Mouse (Mus musculus) lung, postnatal 36 days (tissue): Measurements from ENCODE around the gene Chd9.
"Not testable (repeated sequence)": the region's sequence is repeated elsewhere in the genome, so short reads cannot be mapped to it uniquely, and the experiment has no call there.

Source experiments
- DNase-seq: peaks from one replicate; pipeline ENCODE4 v3.0.0; 2022; ENCODE audit warnings: mixed read lengths

Gene Chd9

DNA sequence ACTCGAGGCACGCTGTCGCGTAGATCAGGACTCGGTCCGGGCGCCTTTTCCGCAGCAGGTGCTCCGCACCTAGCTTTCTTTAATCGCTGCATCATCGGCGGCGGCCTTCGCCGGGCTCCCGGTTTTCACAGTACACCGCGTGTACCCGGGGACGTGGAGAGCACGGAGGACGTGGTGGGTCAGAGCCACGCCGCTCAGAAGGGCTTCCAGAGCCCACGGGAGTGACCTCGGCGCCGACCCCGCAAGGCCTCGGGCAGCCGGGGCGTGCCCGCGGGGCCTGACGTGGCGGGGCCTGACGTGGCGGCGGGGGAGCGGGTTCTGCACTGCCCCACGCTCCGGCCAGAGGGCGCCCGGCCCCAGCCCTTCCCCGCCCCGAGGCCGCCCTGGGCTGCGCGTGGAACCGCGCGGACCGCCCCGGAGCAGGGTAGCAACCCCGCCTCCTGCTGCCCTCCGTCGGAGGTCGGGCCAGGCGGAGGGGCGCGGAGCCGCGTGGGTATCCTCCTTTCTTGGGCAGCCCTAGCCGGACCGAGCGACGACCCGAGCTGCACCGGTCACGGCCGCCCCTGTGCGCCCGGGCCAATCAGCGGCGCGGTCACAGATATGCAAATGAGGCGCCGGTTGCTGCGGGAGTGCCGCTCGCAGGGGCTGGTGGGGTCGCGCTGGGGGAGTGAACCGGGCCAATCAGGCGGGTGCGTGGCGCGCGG, 79.8 kb downstream of the Chd9 start:
- DNase-seq: peak; percentile 97

DNA sequence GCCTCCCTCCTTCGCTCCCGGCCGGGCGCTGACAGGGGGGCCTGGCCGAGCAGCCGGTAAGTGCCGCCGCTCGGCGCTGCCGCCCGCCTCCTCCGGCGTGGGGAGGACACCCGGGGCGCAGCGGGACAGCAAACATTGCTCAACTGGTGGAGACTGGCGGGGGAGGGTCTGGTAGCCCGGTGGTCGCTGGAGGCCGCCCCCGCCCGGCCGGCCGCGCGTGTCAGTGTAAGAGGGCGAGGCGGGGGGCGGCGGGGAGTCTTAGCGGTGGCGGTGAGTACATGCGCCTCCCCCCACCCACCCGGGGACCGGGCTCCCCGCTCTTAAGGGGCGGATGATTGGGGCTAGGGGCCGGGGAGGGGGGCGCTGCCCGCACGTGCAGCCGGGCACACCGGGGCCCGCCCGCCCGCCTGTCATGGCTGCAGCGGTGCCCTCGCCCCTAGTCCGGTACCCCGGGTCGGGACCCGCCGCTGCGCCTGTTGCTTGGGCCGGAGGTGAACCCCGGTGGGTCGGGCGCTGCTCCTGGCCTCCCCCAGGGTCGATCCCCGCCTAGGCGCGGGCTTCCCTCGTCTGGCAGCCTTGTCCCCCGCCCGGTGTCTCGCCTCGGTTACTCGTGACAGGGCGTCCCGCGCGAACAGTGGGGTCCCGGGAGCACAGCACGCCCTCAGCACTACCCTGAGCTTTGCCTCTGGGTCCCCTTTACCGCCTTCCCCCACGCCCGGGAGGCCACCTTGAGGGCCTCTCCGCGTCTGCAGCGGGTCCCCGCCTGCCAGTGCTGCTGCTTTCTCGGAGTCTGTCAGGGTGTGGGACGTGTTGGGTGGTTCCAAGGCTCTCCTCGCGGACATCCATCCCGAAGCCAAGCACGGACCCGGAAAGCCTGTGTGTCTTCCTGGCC, 80.7 kb downstream of the Chd9 start:
- DNase-seq: peak; percentile 76

DNA sequence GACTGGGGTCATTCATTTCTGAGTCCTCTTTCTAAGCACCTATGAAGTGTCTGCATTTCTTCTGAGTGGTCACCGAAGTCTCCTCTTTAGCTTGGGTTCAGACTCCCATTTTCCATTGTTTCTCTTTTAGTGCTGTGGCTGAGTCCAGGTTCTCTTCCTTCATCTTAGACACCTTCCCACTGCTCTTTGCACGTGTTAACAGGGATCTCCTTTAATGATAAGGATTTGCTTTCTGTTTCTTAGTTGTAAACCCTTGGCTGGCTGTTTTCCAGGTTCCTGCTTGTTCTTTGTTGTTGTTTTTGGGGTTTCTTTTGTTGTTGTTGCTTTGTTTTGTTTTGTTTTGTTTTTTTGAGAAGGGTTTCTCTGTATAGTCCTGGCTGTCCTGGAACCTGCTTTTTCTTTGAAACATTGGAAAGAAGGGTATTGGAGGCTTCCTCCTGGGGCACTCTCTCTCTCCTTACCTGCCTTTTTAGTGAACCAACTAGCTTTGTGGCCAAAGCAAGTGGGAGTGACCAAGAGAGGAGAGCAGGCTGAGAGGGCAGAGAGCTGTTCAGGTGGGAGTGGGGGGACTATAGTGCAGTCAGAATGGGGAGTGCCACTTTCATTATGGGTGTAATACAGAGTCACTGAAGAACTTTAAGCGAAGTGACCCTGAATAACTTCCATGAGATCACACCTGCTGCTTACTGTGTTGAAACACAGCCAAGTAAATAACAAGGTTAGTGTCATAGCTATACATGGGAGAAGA, 95.2 kb downstream of the Chd9 start:
- DNase-seq: no peak

DNA sequence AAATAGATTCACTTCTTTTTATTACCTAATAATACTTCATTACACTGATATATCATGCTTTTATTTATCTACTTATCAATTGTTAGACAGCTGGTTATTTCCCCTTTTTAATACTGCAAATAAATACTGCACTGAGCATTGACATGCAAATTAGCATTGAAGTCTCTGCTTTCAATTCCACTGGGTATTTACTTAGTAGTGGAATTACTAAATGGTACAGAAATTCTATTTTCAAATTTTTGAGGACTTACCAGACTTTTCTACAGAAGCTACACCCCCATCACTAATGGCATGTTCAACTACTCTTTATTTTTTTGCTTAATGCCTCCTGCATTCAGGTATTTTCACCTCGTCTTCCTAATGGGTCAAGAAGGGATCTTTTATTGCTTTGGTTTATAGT, 100.3 kb downstream of the Chd9 start:
- no peak for DNase-seq

DNA sequence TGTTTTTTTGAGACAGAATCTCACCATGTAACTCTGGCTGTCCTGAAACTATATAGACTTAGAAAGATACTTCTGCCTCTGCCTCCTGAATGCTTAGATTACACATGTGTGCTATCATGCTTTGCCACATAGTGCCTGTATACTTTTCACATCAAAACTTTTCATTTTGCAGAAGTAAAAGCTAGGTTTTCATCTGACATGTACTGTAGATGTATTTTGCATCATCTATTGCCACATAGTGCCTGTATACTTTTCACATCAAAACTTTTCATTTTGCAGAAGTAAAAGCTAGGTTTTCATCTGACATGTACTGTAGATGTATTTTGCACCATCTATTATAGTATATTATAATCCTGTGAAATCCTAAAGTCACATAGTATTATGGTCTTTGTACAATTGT, 102.0 kb downstream of the Chd9 start:
- not testable (repeated sequence) for DNase-seq

DNA sequence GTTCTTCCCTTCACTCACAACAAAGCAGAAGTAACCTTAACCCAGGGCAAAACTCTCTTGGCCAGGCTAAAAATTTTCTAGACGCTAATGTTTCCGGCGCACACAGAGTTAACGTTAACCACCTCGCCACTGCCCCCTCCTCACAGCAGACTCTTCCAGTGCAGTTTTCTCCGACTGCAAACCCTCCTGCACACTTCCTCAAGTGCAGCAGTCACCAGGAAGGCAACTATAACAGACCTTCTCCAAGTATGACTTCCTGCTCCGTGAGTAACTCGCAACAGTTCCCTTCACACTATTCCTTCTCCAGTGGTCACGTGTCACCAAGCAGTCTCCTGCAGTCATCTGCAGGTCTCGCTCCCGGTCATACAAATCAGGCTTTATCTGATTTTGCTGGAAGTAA, 104.8 kb downstream of the Chd9 start:
- no peak for DNase-seq

DNA sequence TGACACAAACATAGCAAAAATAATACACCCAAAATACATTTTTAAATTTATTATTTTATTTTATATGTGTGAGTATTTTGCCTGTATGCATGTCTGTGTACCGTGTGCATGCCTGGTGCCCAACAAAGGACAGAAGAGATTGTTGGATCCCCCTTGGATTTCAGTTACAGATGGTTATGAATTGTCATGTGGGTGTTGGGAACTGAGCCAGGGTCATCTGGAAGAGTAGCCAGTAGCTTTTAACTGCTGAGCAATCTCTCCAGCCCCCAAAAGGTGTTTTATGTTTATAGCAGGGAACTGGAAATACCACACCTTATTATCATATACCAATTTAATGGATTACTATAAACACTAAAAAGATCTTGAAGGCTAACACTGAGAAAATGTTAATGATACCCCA, 106.6 kb downstream of the Chd9 start:
- no peak for DNase-seq

DNA sequence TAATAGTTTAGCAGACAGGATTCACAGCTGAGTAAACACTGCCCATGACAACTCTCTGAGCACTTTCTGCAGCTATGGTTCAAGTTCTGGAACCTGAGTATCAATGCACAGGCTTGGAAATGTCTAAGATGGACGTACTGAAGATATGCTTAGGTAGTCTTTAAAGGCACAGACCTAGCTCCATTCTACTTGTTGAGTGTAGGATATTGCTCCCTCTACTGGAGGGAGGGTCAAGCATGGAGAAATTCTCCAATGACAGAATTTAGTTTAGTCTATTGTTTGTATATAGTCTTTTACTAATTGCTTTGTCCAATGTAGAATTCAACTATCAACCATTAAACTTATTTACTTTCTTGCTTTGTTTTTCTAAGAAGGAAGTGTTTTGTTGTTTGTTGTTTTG, 108.7 kb downstream of the Chd9 start:
- peak; percentile 73 for DNase-seq

DNA sequence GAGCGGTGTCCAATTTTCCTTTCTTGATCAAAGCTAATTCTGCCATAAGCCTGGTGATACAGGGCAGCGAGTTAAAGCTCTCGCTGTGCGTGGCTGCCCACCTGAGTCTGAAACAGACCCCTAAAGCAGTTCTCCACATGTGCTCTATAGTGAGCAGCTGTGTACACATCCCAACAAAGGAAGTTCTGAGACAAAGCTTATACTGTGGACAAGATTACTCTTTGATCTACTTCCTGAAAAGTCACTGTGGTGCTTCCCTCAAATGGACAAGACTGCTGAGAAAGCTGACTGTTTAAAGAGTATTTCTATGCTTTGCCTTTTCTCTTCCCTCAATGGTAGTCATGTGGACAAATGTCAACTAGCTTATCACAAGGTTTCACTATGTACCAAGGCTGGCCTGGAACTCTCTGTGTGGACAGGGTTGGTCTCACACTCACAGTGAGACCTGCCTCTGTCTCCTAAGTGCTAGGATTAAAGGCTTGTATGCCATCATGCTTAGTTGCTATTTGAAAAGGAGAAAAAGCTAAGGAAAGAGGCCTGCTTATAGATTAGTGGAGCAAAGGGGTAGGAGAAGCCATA, 110.3 kb downstream of the Chd9 start:
- no peak for DNase-seq

DNA sequence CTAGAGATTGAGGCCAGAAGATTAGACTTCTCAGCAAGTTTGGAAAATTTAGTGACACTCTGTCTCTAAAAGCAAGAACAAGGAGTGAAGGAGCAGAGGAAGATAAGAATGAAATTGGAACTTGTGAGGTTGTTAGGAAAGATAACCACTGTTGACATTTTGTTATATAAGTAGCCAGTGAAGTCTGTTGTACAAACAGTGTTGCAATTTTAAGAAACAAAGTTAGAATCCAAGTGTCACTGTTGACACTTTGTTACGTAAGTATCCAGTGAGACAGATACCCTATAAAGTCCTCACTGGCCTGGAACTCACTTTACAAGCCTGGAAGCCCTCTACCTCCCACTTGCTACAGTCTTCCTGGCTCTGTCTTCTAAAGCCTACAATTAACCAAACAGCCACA, 111.7 kb downstream of the Chd9 start:
- no peak for DNase-seq

DNA sequence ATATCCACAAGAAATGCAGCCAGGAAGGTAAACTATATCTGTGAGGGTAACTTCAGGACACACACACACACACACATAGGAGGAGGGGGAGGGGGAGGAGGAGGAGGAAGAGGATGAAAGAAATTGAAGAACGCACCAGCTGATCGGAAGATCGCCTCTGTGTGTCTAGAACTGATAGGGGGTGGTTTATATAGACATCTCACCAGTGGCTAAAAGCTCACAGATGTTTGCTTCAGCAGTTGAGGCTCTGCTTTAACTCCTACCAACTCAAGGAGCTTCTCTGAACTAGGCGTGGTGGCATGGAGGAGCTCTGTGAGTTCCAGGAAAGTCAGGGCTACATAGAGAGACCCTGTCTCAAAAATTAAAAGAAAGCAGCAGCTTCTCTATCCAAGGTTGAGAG, 115.6 kb downstream of the Chd9 start:
- DNase-seq: no peak

DNA sequence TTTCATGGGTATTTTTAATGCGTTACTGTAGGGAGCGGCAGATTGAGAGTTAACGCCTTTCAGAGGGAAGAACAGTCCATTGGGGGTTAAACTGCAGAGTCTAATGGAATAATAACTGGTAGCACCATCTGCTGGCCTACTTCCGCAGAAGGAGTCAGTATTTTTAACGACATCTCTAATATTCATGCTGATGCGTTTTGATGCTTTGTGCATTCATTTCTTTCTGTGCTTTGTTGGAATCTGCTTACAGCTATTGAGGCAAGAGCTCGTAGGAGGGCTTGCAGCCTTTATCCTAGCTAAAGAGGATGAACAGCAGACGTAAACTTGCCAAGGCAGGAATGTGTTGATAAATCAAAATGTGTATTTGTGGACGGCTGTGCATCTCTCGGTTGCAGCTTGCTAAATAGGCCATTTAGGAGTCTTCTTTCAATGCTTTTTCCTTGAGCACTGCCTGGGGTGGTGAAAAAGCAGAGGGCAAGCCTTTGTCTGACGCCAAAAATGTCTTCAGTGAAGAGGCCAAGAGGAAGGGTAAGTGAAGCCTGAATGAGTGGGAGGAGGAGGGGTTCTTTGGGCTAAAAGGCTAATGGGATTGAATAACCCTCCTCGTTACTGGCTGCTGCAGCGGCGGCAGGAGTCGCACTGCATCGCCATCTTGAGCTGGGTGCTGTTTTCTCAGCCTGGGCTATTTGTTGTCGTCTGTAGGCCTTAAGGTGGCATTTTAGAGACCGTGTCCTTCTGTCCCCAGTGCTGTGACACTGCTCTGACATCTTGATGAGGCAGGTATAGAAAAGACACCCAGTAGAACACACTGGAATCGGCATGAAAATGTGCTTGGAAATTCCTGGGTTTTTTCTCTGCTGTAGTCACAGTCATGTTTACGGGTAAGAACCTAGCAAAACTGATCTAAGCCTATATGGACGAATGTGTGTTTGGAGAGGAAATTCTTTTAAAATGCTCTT, 126.9 kb downstream of the Chd9 start:
- peak; percentile 86 for DNase-seq

DNA sequence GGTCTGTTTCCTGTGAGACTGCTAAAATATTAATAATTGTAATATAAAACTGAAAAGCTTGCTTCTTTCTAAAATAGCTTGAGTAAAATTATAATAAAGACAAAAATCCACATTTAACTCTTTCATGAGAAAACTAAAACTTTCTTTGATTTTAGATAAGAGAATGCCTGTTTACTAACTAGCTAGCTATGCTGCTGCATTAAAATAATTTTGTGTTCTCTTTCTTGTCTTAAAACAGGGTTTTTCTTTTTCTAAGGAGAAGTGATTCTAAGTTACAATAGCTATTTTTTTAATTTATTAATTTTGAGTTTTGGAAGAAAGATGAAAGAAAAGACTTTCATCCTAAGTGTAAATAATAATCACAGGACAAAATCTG, 127.6 kb downstream of the Chd9 start:
- DNase-seq: no peak

DNA sequence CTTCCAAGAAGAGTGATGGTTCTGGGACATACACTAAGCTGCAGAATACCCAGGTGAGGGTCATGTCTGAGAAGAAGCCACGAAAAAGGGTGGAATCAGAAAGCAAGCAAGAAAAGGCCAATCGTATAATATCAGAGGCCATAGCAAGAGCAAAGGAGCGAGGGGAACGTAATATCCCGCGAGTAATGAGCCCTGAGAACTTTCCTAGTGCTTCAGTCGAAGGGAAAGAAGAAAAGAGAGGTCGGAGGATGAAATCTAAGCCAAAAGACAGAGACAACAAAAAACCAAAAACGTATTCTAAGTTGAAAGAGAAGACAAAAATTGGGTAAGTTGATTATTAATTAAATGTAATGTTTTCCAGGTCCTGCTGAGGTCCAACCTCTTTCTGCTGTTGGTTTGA, 128.2 kb downstream of the Chd9 start:
- no peak for DNase-seq

DNA sequence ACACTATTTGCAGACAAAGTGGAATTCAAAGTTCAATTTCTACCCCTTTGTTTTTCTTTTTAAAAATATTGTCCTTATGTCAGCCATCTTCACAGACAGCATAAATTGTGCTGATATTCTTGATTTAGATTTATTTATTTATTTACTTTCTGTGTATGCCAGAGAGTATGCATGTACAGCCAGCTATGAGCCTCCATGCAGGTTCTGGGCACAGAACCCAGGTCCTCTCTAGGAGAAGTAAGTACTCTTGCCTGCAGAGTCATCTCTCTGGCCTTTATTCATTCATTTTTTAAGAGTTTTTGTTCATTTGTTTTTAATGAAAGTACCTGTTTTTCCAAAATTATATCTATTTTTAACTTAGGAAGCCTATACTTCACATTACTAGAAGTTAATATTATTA, 129.6 kb downstream of the Chd9 start:
- DNase-seq: no peak

DNA sequence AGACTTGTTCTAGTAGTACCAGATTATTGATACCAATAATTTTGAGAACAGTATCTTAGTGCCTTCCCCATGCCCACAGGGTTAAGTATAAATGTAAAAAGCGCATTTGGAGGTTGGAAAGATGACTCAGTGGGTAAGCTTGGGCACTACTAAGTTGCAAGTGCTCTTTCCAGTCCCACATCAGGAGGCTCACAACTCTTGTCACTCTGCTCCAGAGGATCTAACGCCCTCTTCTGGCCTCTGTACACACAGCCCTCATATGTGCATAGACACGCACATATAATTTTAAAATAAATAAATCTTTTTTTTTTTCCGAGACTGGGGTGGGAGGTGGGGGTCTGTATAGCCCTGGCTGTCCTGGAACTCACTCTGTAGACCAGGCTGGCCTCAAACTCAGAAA, 131.6 kb downstream of the Chd9 start:
- DNase-seq: no peak

DNA sequence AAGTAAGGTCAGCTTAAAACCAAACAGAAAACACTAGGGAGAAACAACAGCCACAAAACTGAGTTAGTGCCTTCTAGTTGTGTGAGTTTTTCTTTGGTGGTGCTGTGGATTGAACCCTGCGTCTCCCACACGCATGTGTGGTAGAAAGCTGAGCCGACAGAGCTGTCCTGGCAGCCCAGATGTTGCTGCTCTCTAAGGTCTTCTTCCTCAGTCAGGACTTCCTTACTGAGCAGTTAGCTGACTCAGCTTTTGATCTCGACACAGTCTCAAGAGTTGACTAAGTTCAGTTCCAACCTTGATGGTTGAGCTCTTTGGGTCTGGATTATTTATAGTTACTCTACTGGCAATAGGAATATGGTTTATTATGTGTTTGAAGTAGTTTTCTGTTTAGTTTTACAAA, 133.5 kb downstream of the Chd9 start:
- no peak for DNase-seq

DNA sequence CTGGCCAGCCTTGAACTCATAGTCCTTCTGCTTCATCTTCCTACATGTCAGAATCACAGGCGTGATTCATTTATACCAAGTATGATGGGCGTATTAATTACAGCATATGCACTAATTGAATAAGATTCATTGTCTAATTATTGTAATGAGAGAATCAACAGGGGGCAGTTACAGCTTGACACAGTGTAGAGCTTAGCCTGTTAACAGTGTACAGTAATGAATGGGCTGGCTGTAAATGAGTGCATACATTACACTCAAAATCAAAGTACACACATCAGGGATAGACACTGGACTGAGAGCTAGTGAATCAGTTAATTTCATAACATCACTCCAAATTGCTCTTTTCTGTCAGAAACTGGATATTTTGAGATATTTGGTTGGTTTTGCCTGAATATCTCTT, 135.9 kb downstream of the Chd9 start:
- DNase-seq: no peak

DNA sequence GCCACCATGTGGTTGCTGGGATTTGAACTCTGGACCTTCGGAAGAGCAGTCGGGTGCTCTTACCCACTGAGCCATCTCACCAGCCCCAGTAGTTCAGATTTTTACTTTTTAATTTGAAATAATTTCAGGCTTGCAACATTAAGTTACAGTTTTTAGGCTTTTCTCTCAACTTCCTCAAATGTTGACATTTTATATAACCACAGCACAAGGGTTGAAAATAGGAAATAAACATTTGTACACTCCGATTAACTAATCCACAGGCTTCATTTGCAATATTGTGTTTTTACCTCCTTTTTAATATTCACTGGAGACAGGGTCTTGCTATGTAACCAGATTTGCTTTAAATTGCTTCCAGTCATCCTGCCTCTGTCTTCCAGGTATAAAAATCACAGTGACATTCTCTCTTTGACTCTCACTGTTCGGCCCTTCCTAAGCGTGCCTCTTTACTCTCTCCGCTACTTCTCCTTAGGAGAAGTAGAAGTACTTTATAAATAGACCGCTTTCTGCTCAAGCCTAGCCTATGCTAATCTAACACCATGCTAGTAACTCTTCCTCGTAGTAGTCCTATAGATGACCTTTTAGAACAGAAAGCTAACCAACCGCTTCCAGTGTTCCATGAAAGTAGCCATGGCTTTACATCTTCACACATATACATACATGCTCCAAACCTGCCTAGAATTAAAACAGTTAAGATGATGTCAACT, 137.5 kb downstream of the Chd9 start:
- DNase-seq: no peak

DNA sequence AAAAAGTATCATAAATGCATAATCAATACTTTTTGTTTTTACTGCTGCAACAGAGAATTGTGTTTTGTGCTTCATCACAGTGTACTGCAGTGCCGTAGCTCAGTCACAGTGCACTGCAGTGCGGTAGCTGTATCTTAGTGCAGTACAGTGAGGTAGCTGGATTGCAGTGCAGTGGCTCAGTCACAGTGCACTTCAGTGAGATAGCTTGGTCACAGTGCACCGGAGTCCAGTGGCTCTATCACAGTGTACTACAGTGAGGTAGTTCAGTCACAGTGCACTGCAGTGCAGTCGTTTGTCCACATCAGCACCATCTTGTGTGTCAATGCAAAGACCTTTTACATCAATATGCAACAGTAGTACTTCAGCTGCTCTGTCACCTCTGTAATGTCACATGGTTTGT, 140.2 kb downstream of the Chd9 start:
- DNase-seq: no peak

DNA sequence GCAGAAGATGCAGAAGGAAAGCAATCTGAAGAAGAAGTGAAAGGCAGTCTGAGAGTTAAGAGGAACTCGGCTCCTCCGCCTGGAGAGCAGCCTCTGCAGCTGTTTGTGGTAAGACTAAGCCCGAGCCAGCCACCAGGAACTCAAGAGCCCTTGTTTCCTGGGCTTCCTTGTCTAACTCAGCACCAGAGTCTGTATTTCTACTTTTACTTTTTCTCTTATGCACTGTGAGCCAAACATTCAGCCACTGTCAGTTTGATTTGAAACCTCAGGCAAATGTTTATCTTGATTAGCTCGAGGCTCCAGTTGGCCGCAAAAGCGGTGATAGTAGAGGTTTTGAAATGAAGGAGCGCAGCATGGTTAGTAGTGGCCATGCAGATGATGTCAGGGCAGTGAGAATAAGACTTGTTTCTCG, 148.8 kb downstream of the Chd9 start:
- DNase-seq: peak; percentile 52

DNA sequence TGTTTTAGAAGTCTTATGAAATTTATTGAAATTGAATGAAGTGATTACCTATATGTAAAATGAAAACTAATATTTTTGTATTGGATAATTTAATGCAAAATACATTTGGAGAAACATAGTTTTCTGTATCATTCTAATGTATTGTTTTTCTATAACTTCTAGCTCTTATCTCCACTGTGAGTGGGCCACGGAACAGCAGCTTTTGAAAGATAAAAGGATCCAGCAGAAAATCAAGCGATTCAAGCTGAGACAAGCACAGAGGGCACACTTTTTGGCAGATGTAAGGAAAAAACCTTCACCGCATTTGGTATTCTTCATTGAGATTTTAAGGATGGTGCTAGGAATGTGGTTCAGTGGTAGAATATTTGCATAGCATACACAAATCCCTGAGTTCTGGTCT, 150.6 kb downstream of the Chd9 start:
- DNase-seq: no peak
